Mouse (Mus musculus): ENCODE results near the gene Trim66.

The Trim66 gene

DNA sequence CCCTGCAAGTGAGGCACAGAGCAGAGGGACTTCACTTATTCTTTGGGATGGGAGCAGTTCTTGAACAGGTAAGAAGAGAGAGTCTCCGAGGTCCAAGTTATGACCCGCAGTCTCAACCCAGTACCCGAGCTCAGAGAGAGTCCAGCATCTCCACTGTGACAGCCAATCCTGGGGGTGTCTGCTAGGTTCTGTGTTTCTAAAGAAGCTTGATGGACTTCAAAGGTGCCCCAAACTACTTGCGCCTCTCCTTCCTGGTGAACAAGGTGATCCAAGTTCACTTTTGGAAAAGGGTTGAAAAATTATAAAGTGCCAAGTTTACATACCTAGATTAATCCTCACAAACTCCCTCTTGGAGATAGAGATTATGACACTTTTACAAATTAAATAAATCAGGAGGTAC lies at the start of gene Trim66:
TSS of gene Trim66 (minus strand) at position 101 of the 400 bp plus-strand sequence.
- DNase-seq (ENCODE audit: low read depth, low spot score), result no peak

GRCm38 (mm10) chr7:109546726-109547125 lies 38.8 kb upstream of the Trim66 start:
- H3K36me3 ChIP-seq (ENCODE audit: control insufficient read depth, insufficient read depth, low read length, poor library complexity, severe bottlenecking), result no peaks in the 10 kb centered on the region
- H3K27me3 ChIP-seq (ENCODE audit: control insufficient read depth, insufficient read depth, low read length, poor library complexity, severe bottlenecking), result no peaks in the 10 kb centered on the region
- DNase-seq (ENCODE audit: low read depth, low spot score), result no peak

More for the DNA sequence above, at the start of gene Trim66:
- H3K27me3 ChIP-seq (ENCODE audit: control insufficient read depth, insufficient read depth, low read length, poor library complexity, severe bottlenecking), result no peaks in the 10 kb centered on the region
- no peaks in the 10 kb centered on the region for H3K36me3 ChIP-seq (ENCODE audit: control insufficient read depth, insufficient read depth, low read length, poor library complexity, severe bottlenecking)

DNA sequence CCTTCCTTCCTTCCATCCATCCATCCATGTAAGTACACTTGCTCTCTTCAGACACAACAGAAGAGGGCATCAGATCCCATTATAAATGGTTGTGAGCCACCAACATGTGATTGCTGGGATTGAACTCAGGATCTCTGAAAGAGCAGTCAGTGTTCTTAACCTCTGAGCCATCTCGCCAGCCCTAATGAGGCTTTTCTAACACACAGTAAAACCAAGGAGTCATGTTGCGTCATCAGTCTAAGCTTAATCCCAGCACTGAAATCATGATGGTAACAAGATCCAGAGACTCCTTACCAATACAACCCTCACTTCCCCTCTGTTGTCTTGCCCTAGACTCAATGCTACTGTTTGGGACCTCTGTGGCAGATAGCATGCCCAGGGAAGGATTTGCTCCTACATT lies 38.3 kb upstream of the Trim66 start:
- H3K27me3 ChIP-seq (ENCODE audit: control insufficient read depth, insufficient read depth, low read length, poor library complexity, severe bottlenecking), result no peaks in the 10 kb centered on the region
- H3K36me3 ChIP-seq (ENCODE audit: control insufficient read depth, insufficient read depth, low read length, poor library complexity, severe bottlenecking), result no peaks in the 10 kb centered on the region
- no peak for DNase-seq (ENCODE audit: low read depth, low spot score)

DNA sequence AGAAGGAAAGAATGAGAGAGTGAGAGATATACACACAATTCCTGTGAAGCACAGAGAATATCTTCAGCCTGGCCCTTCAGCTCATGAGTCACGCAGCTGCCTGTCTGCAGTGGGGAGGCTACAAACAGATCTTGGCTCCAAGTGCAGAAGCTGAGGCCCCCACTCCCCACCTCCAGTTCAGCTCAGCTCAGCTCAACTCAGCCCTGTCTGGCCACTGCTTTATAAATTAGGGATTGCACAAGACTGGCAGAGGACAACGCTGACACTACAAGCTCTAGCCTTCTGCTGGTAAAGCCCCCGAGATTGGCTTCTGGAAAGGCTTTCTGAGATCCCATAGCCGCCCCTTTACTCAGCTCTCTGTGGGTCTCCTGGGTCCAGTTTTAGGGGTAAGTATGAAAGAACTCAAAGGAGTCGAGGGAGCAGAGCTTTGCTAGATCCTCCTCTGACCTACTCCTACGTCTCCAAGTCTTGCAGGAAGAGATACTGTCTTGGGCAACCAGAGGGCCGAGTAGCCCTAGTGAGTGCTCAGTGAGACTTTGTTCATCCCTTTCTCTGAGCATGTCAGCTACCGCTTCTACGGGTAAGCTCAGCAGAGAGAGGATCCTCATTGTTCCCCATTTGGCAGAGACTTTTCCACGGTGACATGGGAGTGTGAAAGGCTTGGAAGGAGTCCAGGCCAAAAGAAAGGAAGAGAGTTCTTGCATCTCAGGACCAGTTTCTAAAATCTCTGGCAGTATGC lies 37.5 kb upstream of the Trim66 start:
- no peaks in the 10 kb centered on the region for H3K27me3 ChIP-seq (ENCODE audit: control insufficient read depth, insufficient read depth, low read length, poor library complexity, severe bottlenecking)
- no peak for DNase-seq (ENCODE audit: low read depth, low spot score)
- no peaks in the 10 kb centered on the region for H3K36me3 ChIP-seq (ENCODE audit: control insufficient read depth, insufficient read depth, low read length, poor library complexity, severe bottlenecking)

DNA sequence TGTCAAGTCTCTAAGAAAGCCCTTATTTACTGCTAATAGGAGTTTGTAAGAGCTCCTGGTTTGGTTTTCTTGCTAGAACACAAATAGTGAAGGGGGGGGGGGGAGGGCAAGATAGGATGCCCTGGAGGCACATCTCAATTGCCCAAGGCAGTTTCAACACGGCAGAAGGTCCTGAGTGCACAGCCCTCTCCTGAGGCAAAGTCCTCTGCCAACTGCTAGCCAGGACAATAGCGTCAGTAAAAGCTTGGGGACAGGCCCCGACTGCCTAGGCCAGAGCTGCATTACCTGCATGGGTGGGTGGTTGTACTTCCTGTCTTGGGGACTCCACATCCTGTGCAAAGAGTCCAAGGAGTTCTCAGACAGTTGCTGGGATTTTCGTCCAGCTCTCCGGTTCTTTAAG lies 36.9 kb upstream of the Trim66 start:
- Histone ChIP-seq H3K36me3 (ENCODE audit: control insufficient read depth, insufficient read depth, low read length, poor library complexity, severe bottlenecking) (no peaks in the 10 kb centered on the region), H3K27me3 (ENCODE audit: control insufficient read depth, insufficient read depth, low read length, poor library complexity, severe bottlenecking) (no peaks in the 10 kb centered on the region)
- DNase-seq (ENCODE audit: low read depth, low spot score), result no peak

GRCm38 (mm10) chr7:109542364-109542628 lies 34.4 kb upstream of the Trim66 start:
- no peak for DNase-seq (ENCODE audit: low read depth, low spot score)
- Histone ChIP-seq H3K27me3 (ENCODE audit: control insufficient read depth, insufficient read depth, low read length, poor library complexity, severe bottlenecking) (no peaks in the 10 kb centered on the region), H3K36me3 (ENCODE audit: control insufficient read depth, insufficient read depth, low read length, poor library complexity, severe bottlenecking) (no peaks in the 10 kb centered on the region)

GRCm38 (mm10) chr7:109541609-109542363 lies 33.9 kb upstream of the Trim66 start:
- no peak for DNase-seq (ENCODE audit: low read depth, low spot score)
- H3K27me3 ChIP-seq (ENCODE audit: control insufficient read depth, insufficient read depth, low read length, poor library complexity, severe bottlenecking), result no peaks in the 10 kb centered on the region
- no peaks in the 10 kb centered on the region for H3K36me3 ChIP-seq (ENCODE audit: control insufficient read depth, insufficient read depth, low read length, poor library complexity, severe bottlenecking)

DNA sequence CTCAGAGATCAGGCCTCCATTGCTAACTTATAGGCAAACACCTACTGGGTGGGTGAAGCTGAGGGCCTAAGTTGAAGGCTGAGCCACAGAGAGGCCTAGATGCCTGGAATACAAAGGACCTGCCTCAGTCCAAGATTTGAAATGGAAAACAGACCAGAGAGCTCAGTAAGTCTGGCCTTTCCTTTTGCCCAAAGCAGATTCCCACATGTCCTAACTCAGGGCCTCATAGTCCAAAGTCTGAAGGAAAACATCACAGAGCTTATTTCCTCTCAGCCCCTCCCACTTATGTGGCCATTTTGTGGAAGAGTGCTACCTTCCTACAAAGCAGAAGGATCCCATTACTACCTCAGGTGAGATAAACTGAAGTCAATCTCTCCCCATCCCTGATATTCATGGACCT lies 33.0 kb upstream of the Trim66 start:
- no peak for DNase-seq (ENCODE audit: low read depth, low spot score)
- Histone ChIP-seq H3K27me3 (ENCODE audit: control insufficient read depth, insufficient read depth, low read length, poor library complexity, severe bottlenecking) (no peaks in the 10 kb centered on the region), H3K36me3 (ENCODE audit: control insufficient read depth, insufficient read depth, low read length, poor library complexity, severe bottlenecking) (no peaks in the 10 kb centered on the region)

DNA sequence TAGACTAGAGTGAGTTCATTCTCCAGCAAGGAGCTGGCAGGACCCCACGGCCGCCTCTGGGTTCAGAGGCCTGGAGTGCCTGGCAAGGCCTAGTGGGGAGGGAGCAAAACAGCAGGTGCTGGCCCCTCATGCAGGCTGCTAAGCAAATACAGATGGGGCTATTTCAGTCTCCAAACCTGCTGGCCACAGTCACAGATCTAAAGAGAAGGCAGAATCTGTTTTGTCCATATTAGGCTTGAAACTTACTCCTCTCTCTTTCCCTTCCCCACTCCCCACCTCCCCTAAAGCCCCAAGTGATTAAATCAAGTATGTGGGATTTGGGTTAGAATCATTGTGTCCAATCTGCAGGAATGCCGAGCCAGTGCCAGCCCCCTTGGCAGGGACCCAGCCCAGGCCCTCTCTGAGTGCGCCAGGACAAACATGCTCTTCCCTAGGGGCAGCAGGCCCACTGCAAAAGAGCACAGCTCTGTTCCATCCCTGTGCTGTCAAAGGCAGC lies 28.6 kb upstream of the Trim66 start:
- no peak for DNase-seq (ENCODE audit: low read depth, low spot score)
- Histone ChIP-seq H3K36me3 (ENCODE audit: control insufficient read depth, insufficient read depth, low read length, poor library complexity, severe bottlenecking) (no peaks in the 10 kb centered on the region), H3K27me3 (ENCODE audit: control insufficient read depth, insufficient read depth, low read length, poor library complexity, severe bottlenecking) (no peaks in the 10 kb centered on the region)

DNA sequence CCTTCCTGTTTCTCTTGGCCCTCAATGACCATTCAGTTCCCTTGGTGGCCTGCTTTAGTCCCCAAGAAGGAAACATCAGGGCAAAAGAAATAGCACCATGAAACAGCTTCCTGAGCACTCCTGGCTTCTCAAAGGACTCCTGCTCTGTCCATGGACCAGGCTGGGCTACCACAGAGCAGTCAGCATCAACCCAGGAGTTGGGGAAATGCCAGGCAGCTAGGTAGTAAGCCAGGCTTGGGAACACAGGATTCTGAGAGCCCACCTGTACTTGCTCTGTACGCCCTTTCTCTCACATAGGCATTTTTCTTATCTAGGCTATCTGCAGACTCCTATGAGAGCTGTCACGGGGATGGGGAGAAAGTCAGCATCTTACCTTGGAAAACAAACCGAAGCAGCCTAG lies 27.0 kb upstream of the Trim66 start:
- DNase-seq (ENCODE audit: low read depth, low spot score), result no peak
- Histone ChIP-seq H3K36me3 (ENCODE audit: control insufficient read depth, insufficient read depth, low read length, poor library complexity, severe bottlenecking) (no peaks in the 10 kb centered on the region), H3K27me3 (ENCODE audit: control insufficient read depth, insufficient read depth, low read length, poor library complexity, severe bottlenecking) (no peaks in the 10 kb centered on the region)

GRCm38 (mm10) chr7:109533888-109534287 lies 26.0 kb upstream of the Trim66 start:
- no peak for DNase-seq (ENCODE audit: low read depth, low spot score)
- Histone ChIP-seq H3K36me3 (ENCODE audit: control insufficient read depth, insufficient read depth, low read length, poor library complexity, severe bottlenecking) (no peaks in the 10 kb centered on the region), H3K27me3 (ENCODE audit: control insufficient read depth, insufficient read depth, low read length, poor library complexity, severe bottlenecking) (no peaks in the 10 kb centered on the region)

DNA sequence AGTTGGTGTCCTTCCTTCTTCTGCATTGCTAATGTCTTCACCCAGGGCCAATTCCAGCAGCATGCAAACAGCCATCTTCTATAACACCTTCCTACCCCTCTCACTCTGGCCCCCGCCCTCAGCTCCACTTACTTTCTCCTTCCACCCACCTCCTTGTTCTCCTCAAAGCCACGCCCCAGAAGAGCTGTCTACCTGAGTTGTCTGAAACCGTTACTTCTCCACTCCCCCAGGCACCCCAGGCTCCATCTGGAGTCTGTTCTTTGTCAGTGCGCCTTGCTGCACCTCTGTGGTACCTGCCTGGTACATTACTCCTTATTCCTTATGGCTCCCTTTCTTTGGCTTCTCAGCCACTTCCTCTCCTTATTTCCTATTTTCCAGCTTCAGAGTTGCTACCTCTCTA lies 25.2 kb upstream of the Trim66 start:
- DNase-seq (ENCODE audit: low read depth, low spot score), result no peak
- no peaks in the 10 kb centered on the region for H3K27me3 ChIP-seq (ENCODE audit: control insufficient read depth, insufficient read depth, low read length, poor library complexity, severe bottlenecking)

GRCm38 (mm10) chr7:109532691-109533090 lies 24.8 kb upstream of the Trim66 start:
- no peak for DNase-seq (ENCODE audit: low read depth, low spot score)
- no peaks in the 10 kb centered on the region for H3K27me3 ChIP-seq (ENCODE audit: control insufficient read depth, insufficient read depth, low read length, poor library complexity, severe bottlenecking)
- no peaks in the 10 kb centered on the region for H3K36me3 ChIP-seq (ENCODE audit: control insufficient read depth, insufficient read depth, low read length, poor library complexity, severe bottlenecking)

More for the DNA sequence above, 25.2 kb upstream of the Trim66 start:
- no peaks in the 10 kb centered on the region for H3K36me3 ChIP-seq (ENCODE audit: control insufficient read depth, insufficient read depth, low read length, poor library complexity, severe bottlenecking)

- no peak for DNase-seq (ENCODE audit: low read depth, low spot score)
- no peaks in the 10 kb centered on the region for H3K36me3 ChIP-seq (ENCODE audit: control insufficient read depth, insufficient read depth, low read length, poor library complexity, severe bottlenecking)
- no peaks in the 10 kb centered on the region for H3K27me3 ChIP-seq (ENCODE audit: control insufficient read depth, insufficient read depth, low read length, poor library complexity, severe bottlenecking)
These were observed 23.6 kb upstream of the Trim66 start for GRCm38 (mm10) chr7:109531501-109531900.

GRCm38 (mm10) chr7:109529741-109530140 lies 21.8 kb upstream of the Trim66 start:
- H3K36me3 ChIP-seq (ENCODE audit: control insufficient read depth, insufficient read depth, low read length, poor library complexity, severe bottlenecking), result no peaks in the 10 kb centered on the region; the same call in 1 of the 2 replicates
- no peaks in the 10 kb centered on the region for H3K27me3 ChIP-seq (ENCODE audit: control insufficient read depth, insufficient read depth, low read length, poor library complexity, severe bottlenecking)
- no peak for DNase-seq (ENCODE audit: low read depth, low spot score)

Measured in splenic B cell, adult 2 months (primary cell).